Mouse (Mus musculus): Measurements from ENCODE around the gene Aif1. TPM values are rescaled to one million over a fixed set of nuclear protein-coding genes. Genes with fewer than 3 reads are reported as not detected.

Gene Aif1
- polyA plus RNA-seq, 1 experiment from 2014 or later = 7.4 TPM

GRCm38 (mm10) chr17:35153931-35154330 lies 21.9 kb downstream of the Aif1 start:
- no peak overlapping the region for H3K27ac ChIP-seq (replicated peaks)
- no peak overlapping the region for H3K9ac ChIP-seq
- no peak for ATAC-seq (ENCODE audit: low FRiP score, low read depth)
- H3K9me3 ChIP-seq = no peaks in the 10 kb centered on the region
- H3K27me3 ChIP-seq = no peaks in the 10 kb centered on the region
- 90% methylated on average over 4 of the region's 4 CpGs for WGBS
- peaks cover 95% of the 10 kb centered on the region for H3K36me3 ChIP-seq
- no peaks in the 10 kb centered on the region for H3K4me1 ChIP-seq (replicated peaks)
- no peak overlapping the region for H3K4me3 ChIP-seq
- no peak overlapping the region for H3K4me2 ChIP-seq

DNA sequence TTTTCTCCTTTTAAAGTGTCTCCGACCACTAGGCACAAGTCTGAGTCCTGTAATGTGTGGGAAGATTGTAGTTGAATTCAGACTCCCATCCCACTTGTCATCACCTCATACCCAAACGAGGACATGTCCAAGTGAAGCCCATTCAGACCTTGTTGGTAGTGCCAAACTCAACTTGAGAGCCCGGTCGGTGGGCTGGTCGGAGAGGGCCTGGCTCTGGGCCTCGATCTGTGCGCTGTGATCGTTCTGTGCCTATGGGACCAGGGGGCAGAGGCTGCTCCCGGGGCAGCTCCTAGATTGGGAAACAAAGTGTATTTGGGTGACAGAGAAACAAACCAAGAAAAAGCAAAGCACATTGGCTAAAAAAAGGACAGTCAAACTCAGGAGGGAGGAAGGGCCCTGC lies 22.8 kb downstream of the Aif1 start:
- Histone ChIP-seq H3K27ac (replicated peaks) (no peak overlapping the region), H3K27me3 (no peaks in the 10 kb centered on the region), H3K9me3 (no peaks in the 10 kb centered on the region), H3K4me3 (no peak overlapping the region), H3K9ac (no peak overlapping the region), H3K36me3 (peaks cover 94% of the 10 kb centered on the region), H3K4me2 (no peak overlapping the region), H3K4me1 (replicated peaks) (no peaks in the 10 kb centered on the region)
- ATAC-seq (ENCODE audit: low FRiP score, low read depth) = no peak
- WGBS = 97% methylated on average over 9 of the region's 9 CpGs

DNA sequence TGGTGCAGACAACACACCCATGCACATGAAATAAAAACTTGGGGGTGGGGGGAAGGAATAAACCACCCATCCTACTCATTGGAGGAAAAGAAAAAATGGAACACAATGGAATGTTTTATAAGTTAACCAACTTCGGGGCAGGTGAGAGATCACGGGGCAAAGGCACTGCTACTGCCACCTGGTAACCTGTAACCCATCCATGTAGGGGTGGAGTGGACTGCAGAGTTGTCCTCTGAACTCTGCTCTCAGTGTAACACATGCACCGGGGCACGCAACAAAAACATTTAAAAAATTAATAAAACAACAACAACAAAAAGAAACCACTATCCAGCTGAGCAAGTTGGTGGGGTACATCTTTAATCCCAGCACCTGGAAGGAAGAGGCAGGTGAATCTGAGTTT lies 23.7 kb downstream of the Aif1 start:
- H3K9ac ChIP-seq = no peak overlapping the region
- WGBS = 96% methylated on average over 4 of the region's 4 CpGs
- no peak overlapping the region for H3K4me3 ChIP-seq
- H3K9me3 ChIP-seq = no peaks in the 10 kb centered on the region
- no peak overlapping the region for H3K27ac ChIP-seq (replicated peaks)
- no peaks in the 10 kb centered on the region for H3K27me3 ChIP-seq
- no peak for ATAC-seq (ENCODE audit: low FRiP score, low read depth)
- no peaks in the 10 kb centered on the region for H3K4me1 ChIP-seq (replicated peaks)
- H3K4me2 ChIP-seq = no peak overlapping the region
- H3K36me3 ChIP-seq = peaks cover 91% of the 10 kb centered on the region

- Histone ChIP-seq H3K27me3 (no peaks in the 10 kb centered on the region), H3K4me3 (no peak overlapping the region), H3K4me2 (no peak overlapping the region), H3K27ac (replicated peaks) (no peak overlapping the region), H3K36me3 (peaks cover 91% of the 10 kb centered on the region), H3K9ac (no peak overlapping the region), H3K9me3 (no peaks in the 10 kb centered on the region), H3K4me1 (replicated peaks) (no peaks in the 10 kb centered on the region)
- WGBS = 68% methylated on average over 5 of the region's 5 CpGs
- no peak for ATAC-seq (ENCODE audit: low FRiP score, low read depth)
Observed at GRCm38 (mm10) chr17:35147922-35148639, 27.8 kb downstream of the Aif1 start.

DNA sequence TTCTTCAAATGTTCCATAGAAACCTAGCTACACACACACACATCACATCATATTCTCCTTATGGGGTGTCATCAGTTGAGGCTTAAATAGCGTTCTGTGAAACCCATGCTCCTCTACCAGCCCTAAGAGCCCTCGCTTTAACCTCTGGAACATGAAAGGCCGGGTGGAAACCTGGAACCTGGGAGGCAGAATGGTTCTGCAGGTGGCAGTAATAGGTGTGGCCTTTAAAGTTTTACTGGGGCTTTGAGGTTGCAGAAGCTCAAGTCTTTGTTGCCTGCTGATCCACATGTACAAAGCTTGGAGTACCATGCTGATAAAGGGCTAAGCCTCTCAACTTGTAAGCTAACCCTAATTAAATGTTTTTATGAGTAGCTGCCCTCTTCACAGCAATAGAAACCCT lies 28.5 kb downstream of the Aif1 start:
- WGBS = 64% methylated on average over 3 of the region's 3 CpGs
- no peak overlapping the region for H3K4me2 ChIP-seq
- H3K27me3 ChIP-seq = no peaks in the 10 kb centered on the region
- no peak overlapping the region for H3K9ac ChIP-seq
- H3K27ac ChIP-seq (replicated peaks) = no peak overlapping the region
- H3K36me3 ChIP-seq = peaks cover 91% of the 10 kb centered on the region
- no peaks in the 10 kb centered on the region for H3K4me1 ChIP-seq (replicated peaks)
- H3K9me3 ChIP-seq = no peaks in the 10 kb centered on the region
- H3K4me3 ChIP-seq = no peak overlapping the region
- no peak for ATAC-seq (ENCODE audit: low FRiP score, low read depth)

- Histone ChIP-seq H3K9ac (no peak overlapping the region), H3K27me3 (no peaks in the 10 kb centered on the region), H3K4me2 (no peak overlapping the region), H3K36me3 (peaks cover 93% of the 10 kb centered on the region), H3K4me3 (no peak overlapping the region), H3K27ac (replicated peaks) (peak overlapping the region; percentile 31; the same call in 1 of the 2 replicates), H3K9me3 (no peaks in the 10 kb centered on the region), H3K4me1 (replicated peaks) (no peaks in the 10 kb centered on the region)
- ATAC-seq (ENCODE audit: low FRiP score, low read depth) = no peak
- WGBS = 89% methylated on average over 5 of the region's 5 CpGs
Observed at GRCm38 (mm10) chr17:35146139-35146538, 29.7 kb downstream of the Aif1 start.

GRCm38 (mm10) chr17:35141971-35142370 lies 33.9 kb downstream of the Aif1 start:
- H3K4me2 ChIP-seq = no peak overlapping the region
- 92% methylated on average over 6 of the region's 6 CpGs for WGBS
- no peak overlapping the region for H3K27ac ChIP-seq (replicated peaks)
- H3K9ac ChIP-seq = no peak overlapping the region
- H3K36me3 ChIP-seq = peaks cover 86% of the 10 kb centered on the region
- no peaks in the 10 kb centered on the region for H3K27me3 ChIP-seq
- peaks cover 20% of the 10 kb centered on the region for H3K4me1 ChIP-seq (replicated peaks)
- H3K4me3 ChIP-seq = no peak overlapping the region
- no peaks in the 10 kb centered on the region for H3K9me3 ChIP-seq
- no peak for ATAC-seq (ENCODE audit: low FRiP score, low read depth)

- WGBS = 83% methylated on average over 16 of the region's 16 CpGs
- H3K4me1 ChIP-seq (replicated peaks) = peaks cover 29% of the 10 kb centered on the region
- no peak overlapping the region for H3K27ac ChIP-seq (replicated peaks)
- H3K36me3 ChIP-seq = peaks cover 72% of the 10 kb centered on the region
- H3K4me2 ChIP-seq = no peak overlapping the region
- ATAC-seq (ENCODE audit: low FRiP score, low read depth) = no peak
- no peaks in the 10 kb centered on the region for H3K9me3 ChIP-seq
- no peak overlapping the region for H3K9ac ChIP-seq
- no peak overlapping the region for H3K4me3 ChIP-seq
- no peaks in the 10 kb centered on the region for H3K27me3 ChIP-seq
Observed at GRCm38 (mm10) chr17:35140490-35140996, 35.3 kb downstream of the Aif1 start.

- Histone ChIP-seq H3K4me3 (no peak overlapping the region), H3K9me3 (no peaks in the 10 kb centered on the region), H3K36me3 (peaks cover 59% of the 10 kb centered on the region), H3K4me1 (replicated peaks) (peaks cover 29% of the 10 kb centered on the region), H3K27me3 (no peaks in the 10 kb centered on the region), H3K9ac (no peak overlapping the region), H3K27ac (replicated peaks) (no peak overlapping the region), H3K4me2 (no peak overlapping the region)
- no peak for ATAC-seq (ENCODE audit: low FRiP score, low read depth)
- 97% methylated on average over 3 of the region's 3 CpGs for WGBS
Observed at GRCm38 (mm10) chr17:35139269-35139668, 36.6 kb downstream of the Aif1 start.

DNA sequence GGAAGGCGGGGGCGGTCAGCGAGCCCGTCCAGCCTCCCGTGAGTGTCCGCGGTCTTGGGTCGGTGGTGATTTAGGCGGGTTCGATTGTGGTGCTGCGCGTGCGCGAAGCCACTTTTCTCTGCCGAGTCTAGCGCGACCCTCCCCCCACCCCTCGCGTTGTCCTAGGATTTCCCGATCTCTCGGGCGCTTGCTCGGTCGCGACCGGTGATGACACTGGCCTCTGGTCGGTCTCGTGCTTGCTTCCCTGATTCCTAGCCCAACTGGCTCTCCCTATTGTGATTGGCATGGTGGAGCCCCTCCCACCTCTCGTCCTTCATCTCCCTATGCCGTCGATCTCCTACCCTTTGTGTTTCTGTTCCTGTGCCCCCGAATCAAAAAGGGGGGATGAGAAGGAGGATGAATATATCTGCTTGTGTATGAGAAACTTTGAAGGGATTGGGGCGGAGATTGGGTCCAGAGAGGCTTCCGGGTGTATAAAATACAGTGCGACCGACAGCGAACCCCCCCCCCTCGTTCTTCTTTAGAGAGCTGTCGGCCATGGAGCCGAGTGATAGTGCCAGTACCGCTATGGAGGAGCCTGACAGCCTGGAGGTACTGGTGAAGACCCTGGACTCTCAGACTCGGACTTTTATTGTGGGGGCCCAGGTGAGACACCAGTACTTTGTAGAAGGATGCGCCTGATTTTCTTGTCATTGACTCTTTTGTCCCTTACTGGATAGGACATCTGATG lies 40.1 kb downstream of the Aif1 start:
- Histone ChIP-seq H3K4me3 (peak overlapping the region; percentile 88), H3K9ac (peak overlapping the region; percentile 82), H3K4me2 (peak overlapping the region; percentile 91), H3K9me3 (no peaks in the 10 kb centered on the region), H3K36me3 (peaks cover 24% of the 10 kb centered on the region), H3K27ac (replicated peaks) (peak overlapping the region; percentile 99), H3K4me1 (replicated peaks) (peaks cover 29% of the 10 kb centered on the region), H3K27me3 (no peaks in the 10 kb centered on the region)
- peak; percentile 78 for ATAC-seq (ENCODE audit: low FRiP score, low read depth)
- WGBS = under 1% methylated on average over 43 of the region's 43 CpGs

GRCm38 (mm10) chr17:35134801-35135590 lies 40.9 kb downstream of the Aif1 start, which contains the start of gene Bag6:
Bag6 (plus strand) TSS chr17:35135178.
- peak; percentile 96 for ATAC-seq (ENCODE audit: low FRiP score, low read depth)
- WGBS = under 1% methylated on average over 65 of the region's 66 CpGs
- Histone ChIP-seq H3K36me3 (peaks cover 16% of the 10 kb centered on the region), H3K27me3 (no peaks in the 10 kb centered on the region), H3K4me2 (peak within 1 kb of the TSS; percentile 91), H3K9ac (peak within 1 kb of the TSS; percentile 82), H3K9me3 (no peaks in the 10 kb centered on the region), H3K4me1 (replicated peaks) (peaks cover 29% of the 10 kb centered on the region), H3K27ac (replicated peaks) (peak within 1 kb of the TSS; percentile 99), H3K4me3 (peak within 1 kb of the TSS; percentile 88)

GRCm38 (mm10) chr17:35133517-35133916 lies 42.4 kb downstream of the Aif1 start:
- WGBS = 90% methylated on average over 7 of the region's 7 CpGs
- Histone ChIP-seq H3K27me3 (no peaks in the 10 kb centered on the region), H3K4me2 (no peak overlapping the region), H3K4me3 (no peak overlapping the region), H3K9me3 (no peaks in the 10 kb centered on the region), H3K9ac (no peak overlapping the region), H3K27ac (replicated peaks) (no peak overlapping the region), H3K4me1 (replicated peaks) (peaks cover 29% of the 10 kb centered on the region), H3K36me3 (peaks cover 6% of the 10 kb centered on the region; the same call in 1 of the 2 replicates)
- no peak for ATAC-seq (ENCODE audit: low FRiP score, low read depth)
